Mouse (Mus musculus): Measurements from ENCODE around the gene Rad9b. TPM values are rescaled to one million over a fixed set of nuclear protein-coding genes. Genes with fewer than 3 reads are reported as not detected.
A peak's percentile ranks its signal among the peaks of the same experiment; 100 is the strongest.

Rad9b gene
- polyA plus RNA-seq, 1 experiment from 2014 or later = 12.3 TPM

- peak; percentile 52 for DNase-seq (ENCODE audit: low spot score)
Measured at GRCm38 (mm10) chr5:122285029-122285766, 68.8 kb downstream of the Rad9b start.

DNA sequence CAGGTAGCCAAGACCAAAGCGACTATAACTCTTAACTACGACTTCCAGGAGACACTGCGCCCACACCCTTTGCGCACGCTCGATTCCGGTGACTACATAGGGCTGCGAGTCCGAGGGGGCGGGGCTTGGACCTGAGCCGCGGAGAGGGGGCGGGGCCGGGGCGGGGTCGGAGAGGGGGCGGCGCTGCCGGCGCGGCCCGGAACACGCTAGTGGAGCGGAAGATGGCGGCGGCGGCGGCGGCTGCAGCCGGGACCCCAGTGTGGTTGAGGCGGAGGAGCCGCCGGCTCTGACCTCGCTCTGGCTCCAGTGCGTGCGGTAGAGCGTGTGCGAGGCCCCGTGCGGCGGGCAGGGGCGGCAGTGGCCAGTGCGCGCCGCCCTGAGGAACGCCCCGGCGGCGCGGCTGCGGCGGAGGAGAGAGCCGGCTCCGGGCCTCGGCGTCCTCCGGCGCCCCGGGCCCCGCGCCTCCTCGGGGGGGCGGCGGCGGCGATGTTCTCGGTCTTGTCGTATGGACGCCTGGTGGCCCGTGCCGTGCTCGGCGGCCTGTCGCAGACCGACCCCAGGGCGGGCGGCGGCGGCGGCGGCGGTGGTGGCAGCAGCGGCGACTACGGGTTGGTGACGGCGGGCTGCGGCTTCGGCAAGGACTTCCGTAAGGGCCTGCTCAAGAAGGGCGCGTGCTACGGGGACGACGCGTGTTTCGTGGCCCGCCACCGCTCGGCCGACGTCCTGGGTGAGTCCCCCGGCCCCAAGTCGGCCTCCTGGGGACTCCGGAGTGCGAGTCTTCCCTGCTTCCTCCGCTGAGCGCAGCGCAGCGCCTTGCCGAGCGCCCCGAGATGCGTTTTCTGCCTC lies 69.6 kb downstream of the Rad9b start, which contains the start of gene Pptc7:
Gene Pptc7 (plus strand): TSS at position 183 of the 846 bp plus-strand sequence.
- peak; percentile 94 for DNase-seq (ENCODE audit: low spot score)

DNA sequence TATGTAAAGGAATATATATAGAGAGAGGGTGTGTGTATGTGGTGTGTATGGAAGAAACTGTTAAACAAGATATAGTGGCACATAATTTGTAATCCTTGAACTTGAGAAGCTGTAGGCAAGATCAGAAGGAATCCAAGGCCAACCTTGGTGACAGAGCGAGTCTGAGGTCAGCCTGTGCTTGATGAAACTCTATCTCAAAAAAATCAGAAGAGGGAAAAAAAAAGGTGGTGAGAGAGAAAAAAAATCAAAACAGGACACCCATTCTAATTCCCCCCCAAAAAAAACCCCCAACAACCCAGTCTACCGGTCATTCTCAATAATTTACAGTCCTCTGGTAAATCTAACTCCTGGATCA lies 70.2 kb downstream of the Rad9b start:
- DNase-seq (ENCODE audit: low spot score) = no peak

GRCm38 (mm10) chr5:122280827-122281462 lies 73.1 kb downstream of the Rad9b start:
- no peak for DNase-seq (ENCODE audit: low spot score)

- DNase-seq (ENCODE audit: low spot score) = no peak
Measured at GRCm38 (mm10) chr5:122280422-122280826, 73.6 kb downstream of the Rad9b start.

DNA sequence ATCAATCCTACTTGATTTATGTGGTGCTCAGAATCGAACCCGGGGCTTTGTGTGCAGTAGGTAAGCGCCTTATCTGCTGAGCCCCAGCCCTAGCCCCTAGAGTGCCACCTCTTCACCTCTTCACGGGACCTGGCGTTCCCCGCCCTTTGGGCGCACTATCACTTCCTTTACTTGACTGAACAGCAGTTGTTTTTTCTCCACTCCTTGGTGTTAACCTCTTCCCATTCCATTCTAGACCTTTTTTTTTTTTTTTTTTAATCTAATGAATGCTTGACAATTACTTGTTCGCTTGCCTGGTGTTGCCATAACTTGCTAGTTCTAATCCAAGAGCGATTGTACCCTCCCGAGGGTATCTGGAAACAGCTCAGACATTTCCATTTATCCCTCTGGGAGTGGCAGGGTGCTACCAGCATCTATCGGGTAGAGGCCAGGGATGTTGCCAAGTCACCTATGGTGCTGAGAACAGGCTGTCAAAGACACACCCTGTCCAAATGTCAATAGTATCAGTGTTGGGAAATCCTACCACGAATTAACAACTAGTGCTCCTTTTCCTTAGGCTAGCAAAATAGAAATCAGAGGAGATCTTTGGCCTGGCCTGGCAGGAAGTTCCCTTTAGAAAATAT lies 74.1 kb downstream of the Rad9b start:
- no peak for DNase-seq (ENCODE audit: low spot score)

DNA sequence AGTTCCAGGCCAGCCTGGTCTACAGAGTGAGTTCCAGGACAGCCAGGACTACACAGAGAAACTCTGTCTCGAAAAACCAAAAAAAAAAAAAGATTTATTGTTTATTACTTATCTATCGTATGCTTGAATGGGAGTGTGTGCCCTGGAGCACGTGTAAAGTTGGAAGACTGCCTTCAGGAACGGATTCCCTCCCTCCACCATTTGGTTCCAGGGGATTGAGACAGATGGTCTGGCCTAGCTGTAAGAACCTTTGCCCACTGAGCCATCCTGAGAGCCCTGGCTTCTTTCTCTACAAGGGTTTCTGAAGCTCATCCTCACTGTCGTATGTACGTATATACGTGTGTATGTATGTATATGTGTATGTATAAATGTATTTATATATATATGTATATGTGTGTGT lies 75.1 kb downstream of the Rad9b start:
- no peak for DNase-seq (ENCODE audit: low spot score)

- DNase-seq (ENCODE audit: low spot score) = peak; percentile 91
Measured at GRCm38 (mm10) chr5:122274785-122275184, 79.2 kb downstream of the Rad9b start.

Other genes starting within 250 kb of the Rad9b start
- 0.33 and 0.40 TPM in 2 replicates for gene Ccdc63, start 213.4 kb downstream of the Rad9b start, polyA plus RNA-seq (2015; fragmentation: Nextera tagmentation; extraction: Ambion mirVana)
- 321 and 340 TPM in 2 replicates for gene Ppp1cc, start 196.0 kb downstream of the Rad9b start, polyA plus RNA-seq (2015; fragmentation: Nextera tagmentation; extraction: Ambion mirVana)
- 22.3 and 24.6 TPM in 2 replicates for gene Hvcn1, start 147.4 kb downstream of the Rad9b start, polyA plus RNA-seq (2015; fragmentation: Nextera tagmentation; extraction: Ambion mirVana)
- gene Tctn1, start 89.8 kb downstream of the Rad9b start, polyA plus RNA-seq (2015; fragmentation: Nextera tagmentation; extraction: Ambion mirVana) = 1.8 and 3.3 TPM in 2 replicates
- 23.8 and 34.3 TPM in 2 replicates for gene Pptc7, start 69.9 kb downstream of the Rad9b start, polyA plus RNA-seq (2015; fragmentation: Nextera tagmentation; extraction: Ambion mirVana)
- gene Vps29, start 136 bp upstream of the Rad9b start, polyA plus RNA-seq (2015; fragmentation: Nextera tagmentation; extraction: Ambion mirVana) = 198 and 215 TPM in 2 replicates
- 91.2 and 93.3 TPM in 2 replicates for gene Gpn3, start 17.6 kb upstream of the Rad9b start, polyA plus RNA-seq (2015; fragmentation: Nextera tagmentation; extraction: Ambion mirVana)
- 91.0 and 92.1 TPM in 2 replicates for gene Fam216a, start 18.1 kb upstream of the Rad9b start, polyA plus RNA-seq (2015; fragmentation: Nextera tagmentation; extraction: Ambion mirVana)
- gene Arpc3, start 37.6 kb upstream of the Rad9b start, polyA plus RNA-seq (2015; fragmentation: Nextera tagmentation; extraction: Ambion mirVana) = 238 TPM in 2 replicates
- gene Anapc7, start 67.5 kb upstream of the Rad9b start, polyA plus RNA-seq (2015; fragmentation: Nextera tagmentation; extraction: Ambion mirVana) = 36.5 and 39.7 TPM in 2 replicates
- 20.2 and 22.6 TPM in 2 replicates for gene Atp2a2, start 148.0 kb upstream of the Rad9b start, polyA plus RNA-seq (2015; fragmentation: Nextera tagmentation; extraction: Ambion mirVana)